ENCODE assay signal across 8 mouse cellular contexts in the genomic region with DNA sequence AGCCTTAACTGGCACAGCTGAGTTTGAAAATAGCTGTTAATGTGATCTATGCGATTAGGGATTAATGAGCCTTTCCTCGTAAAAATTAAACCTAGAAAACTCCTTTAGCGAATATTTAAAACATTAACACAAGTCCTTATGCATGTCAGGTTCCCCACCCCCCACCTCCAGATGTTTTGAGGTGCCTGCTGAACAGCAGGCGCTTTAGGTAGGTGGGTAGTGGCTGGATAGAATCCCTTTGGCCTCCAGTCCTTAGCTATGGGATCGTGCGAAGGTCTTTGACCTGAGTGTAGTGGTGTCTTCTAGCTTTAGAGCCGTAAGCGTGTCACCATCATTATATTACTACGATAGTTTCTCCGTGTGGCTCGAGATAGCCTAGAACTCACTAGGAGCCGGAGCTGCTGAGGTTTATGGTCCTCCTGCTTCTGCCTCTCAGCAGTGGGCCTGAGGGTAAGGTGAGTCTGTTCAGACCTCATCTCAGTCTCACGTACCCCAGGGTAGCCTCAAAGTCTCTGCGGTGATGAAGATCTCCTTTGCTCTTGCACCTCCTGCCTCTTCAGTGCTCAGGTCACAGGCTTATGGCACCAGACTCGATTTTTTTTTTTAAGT. TPM values are rescaled to one million over a fixed set of nuclear protein-coding genes. Genes with fewer than 3 reads are reported as not detected.
A peak's percentile ranks its signal among the peaks of the same experiment; 100 is the strongest.
DNase-seq lines count a peak whose midpoint lies in the region; ATAC-seq and TF ChIP-seq lines count a peak whose summit lies in the region.

No protein-coding gene starts in this region.

- peak overlapping the region; percentile 68 for H3K27ac ChIP-seq in cerebellum, adult 2 months (ENCODE audit: insufficient read depth, low read length)
- H3K27ac ChIP-seq in bone marrow, adult 2 months (ENCODE audit: control insufficient read depth, insufficient read depth, low read depth, low read length, poor library complexity), result 0 out of 2 replicates have a peak overlapping the region, but pooled peaks have one; percentile 14
- peak overlapping the region; percentile 100 for H3K27ac ChIP-seq in heart, embryonic 13.5 days (replicated peaks)
- H3K27ac ChIP-seq in limb, embryonic 11.5 days (replicated peaks; ENCODE audit: low read depth, low read length), result no peak overlapping the region
- peak overlapping the region; percentile 99 for H3K27ac ChIP-seq in neural tube, embryonic 14.5 days (ENCODE audit: low read depth, low read length)

- intact Hi-C loops in gastrocnemius, postnatal 14 days (cut with DNase I; ENCODE audit: low total_unique reads), result no loop called here

- peak; percentile 27 to 49 for DNase-seq in cerebellum, adult 2 months
- no peak for DNase-seq in cerebellum, adult 11 months
- DNase-seq in limb, embryonic 11.5 days (ENCODE audit: low spot score), result peak; percentile 37
- no peak for DNase-seq in ovary, postnatal 10 days (ENCODE audit: low spot score)
- DNase-seq in gastrocnemius, postnatal 14 days, result no peak

- H3K27me3 ChIP-seq in cerebellum, adult 2 months (ENCODE audit: control insufficient read depth, insufficient read depth, low read length), result no peaks in the 10 kb centered on the region
- no peaks in the 10 kb centered on the region for H3K27me3 ChIP-seq in heart, embryonic 13.5 days (replicated peaks)
- no peaks in the 10 kb centered on the region for H3K27me3 ChIP-seq in limb, embryonic 11.5 days (ENCODE audit: control insufficient read depth, insufficient read depth, low read length)
- H3K27me3 ChIP-seq in neural tube, embryonic 14.5 days (ENCODE audit: control insufficient read depth, insufficient read depth, low read length), result no peaks in the 10 kb centered on the region; the same call in 1 of the 2 replicates

- TF ChIP-seq POLR2A in cerebellum, adult 2 months (IDR thresholded peaks at IDR 0.05; ENCODE audit: borderline replicate concordance, insufficient read depth, low read length), result no peak
- no peak for TF ChIP-seq POLR2A in bone marrow, adult 2 months (IDR thresholded peaks at IDR 0.05; ENCODE audit: borderline replicate concordance, control insufficient read depth, low read depth, low read length)

- peaks cover 13% of the 10 kb centered on the region for H3K36me3 ChIP-seq in heart, embryonic 13.5 days
- H3K36me3 ChIP-seq in limb, embryonic 11.5 days (ENCODE audit: control insufficient read depth, insufficient read depth, low read length), result peaks cover 3% of the 10 kb centered on the region; the same call in 1 of the 2 replicates
- no peaks in the 10 kb centered on the region for H3K36me3 ChIP-seq in neural tube, embryonic 14.5 days (ENCODE audit: control insufficient read depth, insufficient read depth, low read length)

- no peak for ATAC-seq in heart, embryonic 13.5 days (ENCODE audit: extremely low read depth, insufficient number of reproducible peaks, low FRiP score, low TSS enrichment)
- no peak for ATAC-seq in limb, embryonic 11.5 days (ENCODE audit: insufficient number of reproducible peaks, low FRiP score, low TSS enrichment, low read depth)
- no peak for ATAC-seq in neural tube, embryonic 14.5 days (ENCODE audit: low read depth)

- WGBS in cerebellum, adult 2 months, result 14% methylated on average over 15 of the region's 15 CpGs
- WGBS in bone marrow, adult 2 months, result 37% methylated on average over 15 of the region's 15 CpGs
- WGBS in heart, embryonic 13.5 days, result 27% methylated on average over 15 of the region's 15 CpGs
- 14% methylated on average over 15 of the region's 15 CpGs for WGBS in limb, embryonic 11.5 days
- 20% methylated on average over 15 of the region's 15 CpGs for WGBS in neural tube, embryonic 14.5 days

- H3K9ac ChIP-seq in heart, embryonic 13.5 days, result peak overlapping the region; percentile 95
- H3K9ac ChIP-seq in limb, embryonic 11.5 days (ENCODE audit: low read length), result no peak overlapping the region
- peak overlapping the region; percentile 61; the same call in 1 of the 2 replicates for H3K9ac ChIP-seq in neural tube, embryonic 14.5 days (replicated peaks; ENCODE audit: low read depth, low read length)

- H3K4me2 ChIP-seq in heart, embryonic 13.5 days, result peak overlapping the region; percentile 71
- H3K4me2 ChIP-seq in limb, embryonic 11.5 days (ENCODE audit: low read depth, severe bottlenecking), result peak overlapping the region; percentile 66
- H3K4me2 ChIP-seq in neural tube, embryonic 14.5 days (ENCODE audit: low read depth, low read length), result peak overlapping the region; percentile 68

- peak overlapping the region; percentile 65 for H3K4me3 ChIP-seq in cerebellum, adult 2 months (replicated peaks; ENCODE audit: insufficient read depth, low read depth, low read length)
- H3K4me3 ChIP-seq in bone marrow, adult 2 months (replicated peaks; ENCODE audit: control insufficient read depth, low read depth, low read length), result peak overlapping the region; percentile 53
- peak overlapping the region; percentile 84 for H3K4me3 ChIP-seq in heart, embryonic 13.5 days
- H3K4me3 ChIP-seq in limb, embryonic 11.5 days (ENCODE audit: low read depth, low read length), result peak overlapping the region; percentile 85
- H3K4me3 ChIP-seq in neural tube, embryonic 14.5 days (ENCODE audit: low read depth, low read length), result peak overlapping the region; percentile 93

- H3K9me3 ChIP-seq in heart, embryonic 13.5 days, result no peaks in the 10 kb centered on the region
- no peaks in the 10 kb centered on the region for H3K9me3 ChIP-seq in limb, embryonic 11.5 days (ENCODE audit: control insufficient read depth, low read length)
- H3K9me3 ChIP-seq in neural tube, embryonic 14.5 days (ENCODE audit: control insufficient read depth, low read length), result no peaks in the 10 kb centered on the region

- peaks cover 13% of the 10 kb centered on the region; the same call in 1 of the 2 replicates for H3K4me1 ChIP-seq in cerebellum, adult 2 months (ENCODE audit: control insufficient read depth, insufficient read depth, low read length)
- H3K4me1 ChIP-seq in bone marrow, adult 2 months (ENCODE audit: control insufficient read depth, insufficient read depth, low read length), result peaks cover 1% of the 10 kb centered on the region
- H3K4me1 ChIP-seq in heart, embryonic 13.5 days, result peaks cover 58% of the 10 kb centered on the region
- H3K4me1 ChIP-seq in limb, embryonic 11.5 days (ENCODE audit: control insufficient read depth, insufficient read depth, low read length), result peaks cover 26% of the 10 kb centered on the region
- peaks cover 25% of the 10 kb centered on the region for H3K4me1 ChIP-seq in neural tube, embryonic 14.5 days (ENCODE audit: control insufficient read depth, insufficient read depth, low read length)

- no peak for TF ChIP-seq CTCF in cerebellum, adult 2 months (IDR thresholded peaks at IDR 0.05; ENCODE audit: borderline replicate concordance, insufficient read depth, low read depth, low read length)
- TF ChIP-seq CTCF in bone marrow, adult 2 months (IDR thresholded peaks at IDR 0.05; ENCODE audit: control insufficient read depth, insufficient read depth, low read length), result no peak

RNA-seq across cellular contexts. Expression of gene Wbp4, which starts 1.5 kb away (rescaled TPM):
- polyA plus RNA-seq in cerebellum, adult 2 months (2012; rRNA removed), result 27.8 and 28.4 TPM in 2 replicates
- 22.6 and 24.5 TPM in 2 replicates for polyA plus RNA-seq in bone marrow, adult 2 months (2011; ENCODE audit: insufficient read depth, insufficient read length, low replicate concordance, missing spikeins)
- polyA plus RNA-seq in heart, embryonic 13.5 days (2015; fragmentation: Nextera tagmentation; extraction: Ambion mirVana), result 24.5 and 26.4 TPM in 2 replicates
- 58.9 and 59.4 TPM in 2 replicates for polyA plus RNA-seq in limb, embryonic 11.5 days (2014; fragmentation: Nextera tagmentation; extraction: Ambion mirVana)
- 47.3 and 48.3 TPM in 2 replicates for polyA plus RNA-seq in neural tube, embryonic 14.5 days (2014; fragmentation: Nextera tagmentation; extraction: Ambion mirVana)
- total RNA-seq in gastrocnemius, postnatal 14 days (2021), result 10 to 100 TPM; 20.0 to 21.2 TPM

RNA-seq across cellular contexts. Expression of gene Elf1, which starts 1.9 kb away (rescaled TPM):
- 3.8 and 4.1 TPM in 2 replicates for polyA plus RNA-seq in cerebellum, adult 2 months (2012; rRNA removed)
- polyA plus RNA-seq in bone marrow, adult 2 months (2011; ENCODE audit: insufficient read depth, insufficient read length, low replicate concordance, missing spikeins), result 20.1 and 22.6 TPM in 2 replicates
- polyA plus RNA-seq in heart, embryonic 13.5 days (2015; fragmentation: Nextera tagmentation; extraction: Ambion mirVana), result 7.2 and 8.0 TPM in 2 replicates
- 7.5 and 7.8 TPM in 2 replicates for polyA plus RNA-seq in limb, embryonic 11.5 days (2014; fragmentation: Nextera tagmentation; extraction: Ambion mirVana)
- 2.5 and 4.2 TPM in 2 replicates for polyA plus RNA-seq in neural tube, embryonic 14.5 days (2014; fragmentation: Nextera tagmentation; extraction: Ambion mirVana)
- 1 to 10 TPM; 8.2 to 8.3 TPM for total RNA-seq in gastrocnemius, postnatal 14 days (2021)

RNA-seq across cellular contexts. Expression of gene Kbtbd6, which starts 31.2 kb away (rescaled TPM):
- 0.51 and 0.84 TPM in 2 replicates for polyA plus RNA-seq in cerebellum, adult 2 months (2012; rRNA removed)
- polyA plus RNA-seq in bone marrow, adult 2 months (2011; ENCODE audit: insufficient read depth, insufficient read length, low replicate concordance, missing spikeins), result 3.2 and 5.3 TPM in 2 replicates
- 1.4 and 2.5 TPM in 2 replicates for polyA plus RNA-seq in heart, embryonic 13.5 days (2015; fragmentation: Nextera tagmentation; extraction: Ambion mirVana)
- polyA plus RNA-seq in limb, embryonic 11.5 days (2014; fragmentation: Nextera tagmentation; extraction: Ambion mirVana), result 5.8 and 7.3 TPM in 2 replicates
- polyA plus RNA-seq in neural tube, embryonic 14.5 days (2014; fragmentation: Nextera tagmentation; extraction: Ambion mirVana), result 0.87 and 1.5 TPM in 2 replicates
- under 1 TPM; 0.18 TPM for total RNA-seq in gastrocnemius, postnatal 14 days (2021)

RNA-seq across cellular contexts. Expression of gene Kbtbd7, which starts 56.5 kb away (rescaled TPM):
- polyA plus RNA-seq in cerebellum, adult 2 months (2012; rRNA removed), result 15.2 and 17.4 TPM in 2 replicates
- 3.1 and 4.0 TPM in 2 replicates for polyA plus RNA-seq in bone marrow, adult 2 months (2011; ENCODE audit: insufficient read depth, insufficient read length, low replicate concordance, missing spikeins)
- 7.0 and 7.1 TPM in 2 replicates for polyA plus RNA-seq in heart, embryonic 13.5 days (2015; fragmentation: Nextera tagmentation; extraction: Ambion mirVana)
- 18.7 and 20.8 TPM in 2 replicates for polyA plus RNA-seq in limb, embryonic 11.5 days (2014; fragmentation: Nextera tagmentation; extraction: Ambion mirVana)
- polyA plus RNA-seq in neural tube, embryonic 14.5 days (2014; fragmentation: Nextera tagmentation; extraction: Ambion mirVana), result 23.6 and 26.2 TPM in 2 replicates
- 1 to 10 TPM; 7.1 to 8.0 TPM for total RNA-seq in gastrocnemius, postnatal 14 days (2021)

Comparison
In these comparisons a context has a peak if more than half of its experiments do, and no peak if none do; other contexts are left out.
1. DNase-seq: peak in cerebellum, adult 2 months (2 of 2) and limb, embryonic 11.5 days (single experiment); none in cerebellum, adult 11 months (single experiment), ovary, postnatal 10 days (single experiment) and gastrocnemius, postnatal 14 days (single experiment).
2. Peak in every context shown above with its lines, with median percentiles within 50 percentile points of each other: H3K4me3 ChIP-seq and H3K4me2 ChIP-seq.